ENCODE assay signal across 33 mouse cellular contexts in genomic region chr8:74942056-74942455, GRCm38 (mm10).
"Had no signal": no experiment of that assay in that cellular context is flagged by ENCODE, and none has a peak within 500 bp of the region (broad histone marks: within the 10 kb centered on the region; RNA-seq: fewer than 3 reads in every experiment).

No protein-coding gene starts in this region.

- H3K27me3 ChIP-seq: heart, embryonic 13.5 days; heart, embryonic 15.5 days; hindbrain, embryonic 12.5 days; hindbrain, embryonic 13.5 days; hindbrain, embryonic 15.5 days; kidney, embryonic 15.5 days had no signal

- H3K9me3 ChIP-seq: heart, embryonic 13.5 days; heart, embryonic 15.5 days; hindbrain, embryonic 10.5 days; hindbrain, embryonic 12.5 days; hindbrain, embryonic 13.5 days; hindbrain, embryonic 15.5 days; kidney, embryonic 15.5 days had no signal

- H3K27ac ChIP-seq: heart, embryonic 13.5 days; heart, embryonic 15.5 days; hindbrain, embryonic 10.5 days; hindbrain, embryonic 12.5 days; hindbrain, embryonic 13.5 days; hindbrain, embryonic 14.5 days; hindbrain, embryonic 15.5 days; hindbrain, postnatal 0 days; kidney, embryonic 15.5 days; kidney, postnatal 0 days; layer of hippocampus, adult 2 months; left cerebral cortex, adult 2 months had no signal

- H3K4me2 ChIP-seq: heart, embryonic 11.5 days; heart, embryonic 13.5 days; heart, embryonic 15.5 days; hindbrain, embryonic 12.5 days; hindbrain, embryonic 13.5 days; hindbrain, embryonic 14.5 days; hindbrain, embryonic 15.5 days; kidney, embryonic 15.5 days had no signal

- H3K36me3 ChIP-seq: heart, embryonic 13.5 days; heart, embryonic 15.5 days; hindbrain, embryonic 10.5 days; hindbrain, embryonic 12.5 days; hindbrain, embryonic 13.5 days; hindbrain, embryonic 15.5 days; kidney, embryonic 15.5 days had no signal

- ATAC-seq: hindbrain, embryonic 16.5 days; hindbrain, postnatal 0 days; inflammation-experienced regulatory T-cells, adult 6 months; intestine, embryonic 16.5 days; intestine, postnatal 0 days had no signal

- H3K4me1 ChIP-seq: heart, embryonic 13.5 days; heart, embryonic 15.5 days; hindbrain, embryonic 10.5 days; hindbrain, embryonic 12.5 days; hindbrain, embryonic 13.5 days; hindbrain, embryonic 15.5 days; kidney, embryonic 15.5 days had no signal

- H3K9ac ChIP-seq: heart, embryonic 13.5 days; heart, embryonic 15.5 days; hindbrain, embryonic 12.5 days; hindbrain, embryonic 13.5 days; hindbrain, embryonic 14.5 days; hindbrain, embryonic 15.5 days; kidney, embryonic 15.5 days had no signal

- DNase-seq: heart, postnatal 10 days; heart, postnatal 14 days; heart, postnatal 36 days; heart, postnatal 4 days; kidney, adult 11 months; kidney, adult 18-20 months; kidney, adult 2 months; kidney, adult 8-10 months; kidney, adult 9 months; kidney, postnatal 10 days; kidney, postnatal 14 days; kidney, postnatal 25 days; kidney, postnatal 36 days; kidney, postnatal 4 days; layer of hippocampus, adult 9-11 months; layer of hippocampus, postnatal 36 days had no signal

- H3K4me3 ChIP-seq: heart, embryonic 13.5 days; heart, embryonic 15.5 days; hindbrain, embryonic 10.5 days; hindbrain, embryonic 12.5 days; hindbrain, embryonic 13.5 days; hindbrain, embryonic 15.5 days; kidney, embryonic 15.5 days; layer of hippocampus, adult 2 months; left cerebral cortex, adult 2 months had no signal
